Mouse (Mus musculus) CH12.LX (cell line): Measurements from ENCODE around the gene Aes. TPM values are rescaled to one million over a fixed set of nuclear protein-coding genes. Genes with fewer than 3 reads are reported as not detected.

Experiments used
- DNase-seq: peaks from one replicate; pipeline ENCODE4 v3.0.0-alpha.2; 2013; ENCODE audit errors: extremely low read depth
- H3K27ac ChIP-seq: 2 replicates; pipeline ENCODE4 v1.5.1; 2012; ENCODE audit warnings: low read depth, mild to moderate bottlenecking, control low read depth, moderate library complexity; ENCODE audit not compliant: insufficient read depth
- H3K27me3 ChIP-seq: replicated peaks from 2 replicates; pipeline ENCODE3; 2012; ENCODE audit warnings: inconsistent platforms
- H3K36me3 ChIP-seq, 2 experiments: replicated peaks in 1 of 2; 2 replicates each; pipeline versions ENCODE3 to v1.6.1; 2012; ENCODE audit warnings: inconsistent platforms in 1 of 2, low read length in 1 of 2, mild to moderate bottlenecking in 1 of 2, mixed read lengths in 1 of 2, moderate library complexity in 1 of 2; ENCODE audit not compliant: control insufficient read depth in 1 of 2, insufficient read depth in 1 of 2
- H3K4me1 ChIP-seq, 2 experiments: 2 replicates each; pipeline ENCODE4 v1.6.1; 2012; ENCODE audit warnings: inconsistent platforms in 1 of 2, moderate library complexity in 1 of 2; ENCODE audit not compliant: insufficient read depth in 2 of 2, control insufficient read depth in 1 of 2
- H3K4me2 ChIP-seq: 2 replicates; pipeline ENCODE4 v1.6.1; 2012; ENCODE audit warnings: low read depth, mild to moderate bottlenecking, control low read depth; ENCODE audit not compliant: poor library complexity, insufficient read depth, severe bottlenecking
- H3K4me3 ChIP-seq, 3 experiments: fragments of 150-350 bp in 1 of 3; sonication (generic) in 1 of 3; replicated peaks in 1 of 3; 2 replicates each; pipeline versions ENCODE3 to v1.5.1; 2011 to 2012; ENCODE audit warnings: low read depth in 2 of 3, low read length in 2 of 3, mild to moderate bottlenecking in 2 of 3, moderate library complexity in 2 of 3, control low read depth in 1 of 3, improper control_type of control experiment in 1 of 3, inconsistent platforms in 1 of 3, mixed read lengths in 1 of 3; ENCODE audit not compliant: poor library complexity in 1 of 3
- H3K79me2 ChIP-seq: replicated peaks from 2 replicates; pipeline ENCODE4 v1.6.1; 2012; ENCODE audit warnings: mild to moderate bottlenecking, moderate library complexity; ENCODE audit not compliant: control insufficient read depth, poor library complexity, insufficient read depth, severe bottlenecking; ENCODE audit errors: extremely low read depth
- H3K9ac ChIP-seq: 2 replicates; pipeline ENCODE4 v1.6.1; 2012; ENCODE audit warnings: low read depth, mild to moderate bottlenecking, control low read depth, moderate library complexity; ENCODE audit not compliant: insufficient read depth
- H3K9me3 ChIP-seq: replicated peaks from 2 replicates; pipeline ENCODE3; 2012; ENCODE audit warnings: low read length, inconsistent platforms, mixed read lengths
- BHLHE40 ChIP-seq: IDR thresholded peaks from 2 replicates; pipeline ENCODE4 v1.6.1; 2011; ENCODE audit warnings: mild to moderate bottlenecking, low read depth, low read length, improper control_type of control experiment
- CHD1 ChIP-seq: IDR thresholded peaks from 2 replicates; pipeline ENCODE4 v1.6.1; 2012; ENCODE audit warnings: low read depth, low read length, improper control_type of control experiment, inconsistent platforms
- CHD2 ChIP-seq: IDR thresholded peaks from 2 replicates; pipeline ENCODE4 v1.6.1; 2011; ENCODE audit warnings: low read length, improper control_type of control experiment
- CTCF ChIP-seq, 2 experiments: IDR thresholded peaks in 1 of 2; conservative IDR thresholded peaks in 1 of 2; 2 replicates each; pipeline ENCODE4 v1.5.1; 2011 to 2012; ENCODE audit warnings: low read depth in 2 of 2, low read length in 2 of 2, improper control_type of control experiment in 1 of 2, inconsistent platforms in 1 of 2, mild to moderate bottlenecking in 1 of 2, moderate library complexity in 1 of 2
- E2F4 ChIP-seq: IDR thresholded peaks from 2 replicates; pipeline ENCODE4 v1.6.1; 2011; ENCODE audit warnings: low read depth, low read length, improper control_type of control experiment; ENCODE audit not compliant: insufficient replicate concordance
- ELF1 ChIP-seq: IDR thresholded peaks from 2 replicates; pipeline ENCODE4 v1.6.1; 2014; ENCODE audit warnings: low read depth, mild to moderate bottlenecking, inconsistent platforms, low read length, improper control_type of control experiment
- EP300 ChIP-seq: IDR thresholded peaks from 2 replicates; pipeline ENCODE4 v1.6.1; 2011; ENCODE audit warnings: low read length, improper control_type of control experiment
- ETS1 ChIP-seq: conservative IDR thresholded peaks from 2 replicates; pipeline ENCODE4 v1.6.1; 2012; ENCODE audit warnings: low read depth, mild to moderate bottlenecking, inconsistent platforms, low read length, improper control_type of control experiment, moderate library complexity
- GABPA ChIP-seq: IDR thresholded peaks from 2 replicates; pipeline ENCODE4 v1.6.1; 2012; ENCODE audit warnings: low read depth, low read length, improper control_type of control experiment, inconsistent platforms; ENCODE audit not compliant: insufficient replicate concordance
- HCFC1 ChIP-seq: IDR thresholded peaks from 2 replicates; pipeline ENCODE4 v1.6.1; 2012; ENCODE audit warnings: low read depth, mild to moderate bottlenecking, inconsistent platforms, low read length, improper control_type of control experiment
- IRF4 ChIP-seq: IDR thresholded peaks from 2 replicates; pipeline ENCODE4 v1.6.1; 2014; ENCODE audit warnings: low read depth, mild to moderate bottlenecking, inconsistent platforms, low read length, improper control_type of control experiment
- JUN ChIP-seq: IDR thresholded peaks from 2 replicates; pipeline ENCODE4 v1.6.1; 2011; ENCODE audit warnings: low read depth, mild to moderate bottlenecking, low read length, improper control_type of control experiment, moderate library complexity; ENCODE audit not compliant: insufficient read depth
- JUND ChIP-seq: conservative IDR thresholded peaks from 2 replicates; pipeline ENCODE4 v1.6.1; 2011; ENCODE audit warnings: low read depth, low read length, improper control_type of control experiment
- KAT2A ChIP-seq: IDR thresholded peaks from 2 replicates; pipeline ENCODE4 v1.6.1; 2012; ENCODE audit warnings: low read length, improper control_type of control experiment, inconsistent platforms; ENCODE audit not compliant: insufficient replicate concordance
- MAFK ChIP-seq: IDR thresholded peaks from 2 replicates; pipeline ENCODE4 v1.6.1; 2011; ENCODE audit warnings: low read length, improper control_type of control experiment; ENCODE audit not compliant: insufficient replicate concordance
- MAX ChIP-seq: IDR thresholded peaks from 2 replicates; pipeline ENCODE4 v1.6.1; 2011; ENCODE audit warnings: low read length, improper control_type of control experiment
- MAZ ChIP-seq: IDR thresholded peaks from 2 replicates; pipeline ENCODE4 v1.6.1; 2012; ENCODE audit warnings: low read depth, mild to moderate bottlenecking, inconsistent platforms, low read length, improper control_type of control experiment, moderate library complexity
- MEF2A ChIP-seq: IDR thresholded peaks from 2 replicates; pipeline ENCODE4 v1.6.1; 2014; ENCODE audit warnings: low read depth, mild to moderate bottlenecking, inconsistent platforms, low read length, improper control_type of control experiment, borderline replicate concordance
- MXI1 ChIP-seq: IDR thresholded peaks from 2 replicates; pipeline ENCODE4 v1.6.1; 2011; ENCODE audit warnings: mild to moderate bottlenecking, low read depth, low read length, improper control_type of control experiment
- MYC ChIP-seq: IDR thresholded peaks from 2 replicates; pipeline ENCODE4 v1.6.1; 2011; ENCODE audit warnings: low read depth, mild to moderate bottlenecking, improper control_type of control experiment, low read length
- NELFE ChIP-seq: IDR thresholded peaks from 2 replicates; pipeline ENCODE4 v1.6.1; 2011; ENCODE audit warnings: low read depth, low read length, improper control_type of control experiment
- NRF1 ChIP-seq: IDR thresholded peaks from 2 replicates; pipeline ENCODE4 v1.6.1; 2014; ENCODE audit warnings: low read depth, mild to moderate bottlenecking, inconsistent platforms, low read length, improper control_type of control experiment, moderate library complexity
- PAX5 ChIP-seq: IDR thresholded peaks from 2 replicates; pipeline ENCODE4 v1.6.1; 2012; ENCODE audit warnings: low read length, inconsistent platforms, mixed read lengths
- POLR2A ChIP-seq: IDR thresholded peaks from 2 replicates; pipeline ENCODE4 v1.6.1; 2011; ENCODE audit warnings: low read depth, mild to moderate bottlenecking, improper control_type of control experiment, low read length
- POLR2AphosphoS2 ChIP-seq: IDR thresholded peaks from 2 replicates; pipeline ENCODE4 v1.6.1; 2011; ENCODE audit warnings: low read depth, low read length, improper control_type of control experiment
- RAD21 ChIP-seq: IDR thresholded peaks from 2 replicates; pipeline ENCODE4 v1.6.1; 2011; ENCODE audit warnings: low read depth, mild to moderate bottlenecking, low read length, improper control_type of control experiment, moderate library complexity
- RCOR1 ChIP-seq: conservative IDR thresholded peaks from 2 replicates; pipeline ENCODE4 v1.6.1; 2012; ENCODE audit warnings: low read depth, mild to moderate bottlenecking, inconsistent platforms, low read length, improper control_type of control experiment
- SIN3A ChIP-seq: IDR thresholded peaks from 2 replicates; pipeline ENCODE4 v1.6.1; 2012; ENCODE audit warnings: low read length, improper control_type of control experiment, inconsistent platforms
- SMC3 ChIP-seq: IDR thresholded peaks from 2 replicates; pipeline ENCODE4 v1.6.1; 2011; ENCODE audit warnings: low read depth, low read length, improper control_type of control experiment
- TBP ChIP-seq: conservative IDR thresholded peaks from 2 replicates; pipeline ENCODE4 v1.6.1; 2011; ENCODE audit warnings: low read depth, low read length, improper control_type of control experiment
- TCF12 ChIP-seq: IDR thresholded peaks from 2 replicates; pipeline ENCODE4 v1.6.1; 2014; ENCODE audit warnings: low read depth, mild to moderate bottlenecking, inconsistent platforms, low read length, improper control_type of control experiment
- UBTF ChIP-seq: IDR thresholded peaks from 2 replicates; pipeline ENCODE4 v1.6.1; 2012; ENCODE audit warnings: low read depth, mild to moderate bottlenecking, inconsistent platforms, low read length, improper control_type of control experiment, moderate library complexity
- USF1 ChIP-seq: IDR thresholded peaks from 2 replicates; pipeline ENCODE4 v1.6.1; 2014; ENCODE audit warnings: low read depth, mild to moderate bottlenecking, inconsistent platforms, low read length, improper control_type of control experiment
- USF2 ChIP-seq: conservative IDR thresholded peaks from 2 replicates; pipeline ENCODE4 v1.6.1; 2011; ENCODE audit warnings: low read depth, low read length, improper control_type of control experiment
- ZC3H11A ChIP-seq: IDR thresholded peaks from 2 replicates; pipeline ENCODE4 v1.6.1; 2012; ENCODE audit warnings: low read depth, mild to moderate bottlenecking, inconsistent platforms, low read length, improper control_type of control experiment
- ZKSCAN1 ChIP-seq: IDR thresholded peaks from 2 replicates; pipeline ENCODE4 v1.6.1; 2012; ENCODE audit warnings: low read depth, inconsistent platforms, low read length, improper control_type of control experiment, borderline replicate concordance
- ZMIZ1 ChIP-seq: IDR thresholded peaks from 2 replicates; pipeline ENCODE4 v1.6.1; 2012; ENCODE audit warnings: low read depth, mild to moderate bottlenecking, inconsistent platforms, low read length, improper control_type of control experiment
- ZNF384 ChIP-seq: IDR thresholded peaks from 2 replicates; pipeline ENCODE4 v1.6.1; 2012; ENCODE audit warnings: low read depth, low read length, improper control_type of control experiment, inconsistent platforms
- dilution Hi-C: fragments of 300-500 bp; cut with MboI; formaldehyde crosslinking; loops from 2 replicates; pipeline ENCODE4 v1.14.3; 2020; ENCODE audit warnings: low sequenced_read_pairs; ENCODE audit not compliant: extremely low pct_unique_long_range_greater_than_20kb, extremely low pct_ligation_motif_present
- in situ Hi-C: fragments of 300-500 bp; cut with MboI; formaldehyde crosslinking; loops from 3 replicates; pipeline ENCODE4 v1.14.3; 2019; ENCODE audit warnings: low sequenced_read_pairs, low pct_ligation_motif_present, low pct_unique_long_range_greater_than_20kb, mixed read lengths
- polyA plus RNA-seq: library from polyadenylated mRNA; unstranded; fragments of >175 nt; gene quantifications from 2 replicates; pipeline ENCODE4 v1.2.1, GENCODE M21; 2012; ENCODE audit warnings: low read depth; ENCODE audit not compliant: insufficient read length
- total RNA-seq, 2 experiments: library from RNA; depleted of rRNA; stranded (reverse); fragments of 300-350 nt in 1 of 2; fragments of >200 nt in 1 of 2; gene quantifications; 2 replicates each; pipeline ENCODE4 v1.2.3; 2012 to 2014

The Aes gene
- total and polyA plus RNA-seq, 3 experiments, result 11.5 to 114 (median 25.1) TPM

GRCm38 (mm10) chr10:81518546-81518945 lies 40.7 kb upstream of the Aes start:
- H3K9ac ChIP-seq, result no peak overlapping the region
- TF ChIP-seq MYC, result 0 out of 2 replicates have a peak, but pooled peaks have one; percentile 48
- TF ChIP-seq MAX, result no peak
- no peak for TF ChIP-seq MEF2A
- TF ChIP-seq MXI1, result no peak
- TF ChIP-seq GABPA, result no peak
- TF ChIP-seq EP300, result peak; percentile 49; the same call in 1 of the 2 replicates
- no peak for TF ChIP-seq ZMIZ1
- no peak for TF ChIP-seq ELF1
- no peak for TF ChIP-seq JUND
- TF ChIP-seq UBTF, result no peak
- peak; percentile 57 for TF ChIP-seq ETS1
- no peak for TF ChIP-seq ZC3H11A
- TF ChIP-seq USF2, result no peak
- TF ChIP-seq BHLHE40, result 0 out of 2 replicates have a peak, but pooled peaks have one; percentile 26
- no peak for TF ChIP-seq PAX5
- no peak for TF ChIP-seq ZNF384
- TF ChIP-seq HCFC1, result no peak
- peak; percentile 34 for TF ChIP-seq RAD21
- TF ChIP-seq CTCF (conservative IDR thresholded peaks at IDR 0.05 in 1 of 2, IDR thresholded peaks at IDR 0.05 in 1 of 2; ENCODE audit: low read depth in 2 of 2, low read length in 2 of 2), result peak; percentile 63 to 78
- peak; percentile 62 for TF ChIP-seq TCF12
- no peak for TF ChIP-seq KAT2A
- TF ChIP-seq RCOR1, result no peak
- TF ChIP-seq CHD2, result no peak
- no peak for TF ChIP-seq IRF4
- TF ChIP-seq JUN, result no peak
- no peak for TF ChIP-seq MAZ
- no peak for TF ChIP-seq NELFE
- no peak for TF ChIP-seq POLR2A
- no peak for TF ChIP-seq POLR2AphosphoS2
- peak; percentile 68 for TF ChIP-seq SMC3
- no peak for TF ChIP-seq ZKSCAN1
- no peak for TF ChIP-seq E2F4
- TF ChIP-seq SIN3A, result 0 out of 2 replicates have a peak, but pooled peaks have one; percentile 4
- no peak for TF ChIP-seq NRF1
- TF ChIP-seq MAFK, result no peak
- TF ChIP-seq TBP, result no peak
- TF ChIP-seq USF1, result no peak
- no peak for TF ChIP-seq CHD1
- TF ChIP-seq, all 38 proteins: peak for 9
- Histone ChIP-seq H3K27ac (no peak overlapping the region), H3K79me2 (no peaks in the 10 kb centered on the region), H3K9me3 (peaks cover 10% of the 10 kb centered on the region), H3K4me2 (no peak overlapping the region), H3K4me1 (peaks cover 26 to 48% of the 10 kb centered on the region in 2 experiments), H3K4me3 (no peak overlapping the region), H3K27me3 (peaks cover 4% of the 10 kb centered on the region), H3K36me3 (peaks cover 2 to 12% of the 10 kb centered on the region in 2 experiments)
- DNase-seq, result peak; percentile 88
- dilution Hi-C loops, result no loop called here
- in situ Hi-C loops, result no loop called here
